Mouse (Mus musculus): ENCODE results near the gene Scn5a.

Gene Scn5a

DNA sequence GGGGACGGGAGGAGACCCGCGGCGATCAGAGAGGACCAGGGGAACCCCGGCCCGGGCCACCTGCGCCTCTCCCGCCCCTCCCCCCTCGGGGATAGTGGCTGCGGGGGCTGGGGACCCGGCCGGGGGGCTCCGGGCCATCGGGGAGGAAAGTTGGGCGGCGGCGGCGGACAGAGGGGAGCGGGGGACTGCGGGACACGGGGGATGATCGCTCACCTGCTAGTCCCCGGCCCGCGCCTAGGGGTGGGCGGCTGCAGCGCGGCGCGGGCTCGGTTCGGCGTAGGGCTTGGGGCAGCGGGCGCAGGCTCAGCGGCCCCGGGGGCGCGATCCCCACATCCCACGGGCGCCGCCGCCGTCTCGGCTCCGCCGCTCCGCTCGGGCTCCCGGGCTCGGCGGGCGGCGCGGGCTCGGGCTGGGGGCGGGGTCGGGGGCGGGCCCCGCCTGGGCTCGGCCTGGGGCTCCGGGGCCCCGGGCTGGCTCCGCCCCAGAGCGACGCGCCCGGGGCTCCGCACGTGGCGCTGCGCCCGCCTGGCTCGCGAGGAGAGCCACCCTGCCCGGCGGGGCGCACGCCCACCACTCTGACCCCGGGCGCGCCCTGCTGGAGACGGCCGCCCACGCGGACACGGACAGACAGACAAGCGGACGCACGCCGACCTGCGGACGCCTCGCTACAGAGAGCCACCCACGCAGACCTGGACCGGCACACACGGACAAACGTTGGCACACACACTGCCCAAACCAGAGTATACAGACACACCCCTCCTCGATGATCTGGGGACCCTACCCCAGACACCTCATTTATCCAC, at the start of gene Scn5a:
Gene Scn5a, minus strand, starts transcription at position 381 of the 803 bp plus-strand sequence.
- no peak for DNase-seq

DNA sequence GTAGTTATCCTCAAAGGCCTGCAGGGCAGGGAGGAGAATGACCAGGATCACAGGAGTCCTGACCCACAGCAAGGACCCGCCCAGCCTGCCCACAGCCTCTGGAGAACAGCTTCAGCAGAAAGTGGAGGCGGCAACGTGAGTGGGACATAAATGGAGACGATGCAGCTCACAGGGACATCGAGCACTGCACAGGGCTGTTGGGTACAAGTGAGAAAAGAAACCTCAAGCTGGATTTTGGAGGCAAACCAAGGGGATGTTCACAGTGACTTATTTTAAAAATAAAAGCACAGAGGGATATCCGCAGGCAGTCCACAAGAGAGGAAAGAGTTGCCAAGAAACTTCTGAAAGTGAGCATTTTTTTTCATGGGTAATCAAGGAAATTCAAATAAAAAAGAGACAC, 48.4 kb upstream of the Scn5a start:
- DNase-seq, result no peak

DNA sequence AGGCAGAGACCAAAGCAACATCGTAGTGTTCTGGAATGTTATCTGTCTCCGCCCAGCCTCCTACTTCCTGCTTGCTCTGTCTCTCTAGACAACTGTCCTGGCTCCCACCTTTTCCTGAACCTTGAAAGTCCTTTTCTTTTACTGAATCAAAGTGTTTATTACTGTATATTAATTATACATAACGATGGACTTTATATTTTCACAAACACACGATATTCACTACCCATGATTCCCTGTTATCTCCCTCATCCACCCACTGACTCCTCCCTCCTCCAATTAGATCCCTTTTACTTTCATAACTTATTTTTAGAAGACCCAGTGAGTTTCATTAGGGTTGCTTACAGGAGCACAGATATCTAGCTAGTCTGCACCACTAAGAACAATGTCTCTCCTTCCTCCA, 45.3 kb upstream of the Scn5a start:
- DNase-seq, result no peak

DNA sequence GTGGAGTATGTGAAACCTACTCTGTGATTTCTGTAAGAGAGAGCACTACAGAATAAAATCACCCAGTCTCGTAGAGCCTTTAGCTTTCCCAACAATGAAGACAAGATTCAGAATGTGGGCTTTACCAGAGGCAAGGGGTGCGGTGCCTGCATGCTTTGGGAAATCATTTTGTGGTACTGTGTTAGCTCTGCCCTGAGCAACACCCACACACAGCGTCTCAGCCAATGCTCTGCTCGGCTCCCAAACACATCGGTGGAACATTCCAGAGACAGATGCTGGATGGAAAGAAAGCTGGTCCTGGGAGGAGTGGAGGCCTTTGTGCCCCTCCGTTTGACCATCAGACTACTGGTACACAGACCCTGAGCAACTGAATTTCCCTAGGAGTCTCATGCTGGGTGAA, 36.0 kb upstream of the Scn5a start:
- DNase-seq, result no peak

DNA sequence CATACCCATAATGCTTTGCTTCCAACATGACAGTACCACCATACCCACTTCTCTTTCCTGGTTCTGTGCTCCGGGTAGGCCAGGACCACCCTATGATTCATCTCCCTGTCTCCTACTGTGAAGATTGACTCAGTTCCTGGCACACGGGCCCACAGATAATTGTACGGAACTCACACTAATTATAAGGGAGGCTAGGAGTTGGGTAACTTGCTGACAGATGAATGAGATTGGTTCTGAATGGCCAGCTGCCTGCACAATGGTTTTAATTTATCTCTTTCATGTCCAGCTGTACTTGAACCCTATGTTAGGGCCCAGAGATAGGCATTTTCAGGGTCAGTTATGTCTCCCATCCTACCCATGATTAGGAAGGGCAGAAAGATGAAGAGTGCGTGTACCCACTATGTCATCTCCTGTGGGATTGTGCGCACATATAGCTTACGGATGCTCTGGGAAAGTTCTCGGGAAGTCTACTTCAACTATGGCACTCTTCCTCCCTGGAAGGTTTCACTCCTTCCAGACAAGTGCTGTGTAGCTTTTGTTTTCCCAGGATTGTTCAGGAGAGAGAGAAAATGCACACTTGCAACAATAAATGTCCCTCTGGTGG, 31.8 kb upstream of the Scn5a start:
- no peak for DNase-seq

- no peak for DNase-seq
Observed at GRCm38 (mm10) chr9:119606906-119607305, 28.1 kb upstream of the Scn5a start.

- no peak for DNase-seq
Observed at GRCm38 (mm10) chr9:119604607-119605006, 25.8 kb upstream of the Scn5a start.

DNA sequence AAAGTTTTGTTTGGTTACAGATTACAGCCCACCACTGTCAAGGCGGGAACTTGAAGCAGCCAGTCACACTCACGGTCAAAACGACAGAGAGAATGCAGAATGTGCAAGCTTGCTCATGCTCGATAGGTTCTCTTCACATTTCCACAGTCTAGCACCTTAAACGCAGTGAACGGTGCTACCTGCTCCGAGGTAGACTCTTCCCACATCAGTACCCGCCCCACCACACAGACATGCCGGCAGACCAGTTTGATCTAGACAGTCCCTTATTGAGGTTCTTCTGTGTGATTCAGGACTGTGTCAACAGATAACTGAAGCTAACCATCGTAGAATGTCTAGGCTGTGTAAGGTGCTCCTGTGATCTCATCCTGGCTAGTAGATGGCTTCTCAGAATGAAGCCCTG, 19.7 kb upstream of the Scn5a start:
- DNase-seq, result no peak

GRCm38 (mm10) chr9:119597332-119597731, 18.5 kb upstream of the Scn5a start:
- no peak for DNase-seq

- no peak for DNase-seq
Observed at GRCm38 (mm10) chr9:119589592-119589991, 10.8 kb upstream of the Scn5a start.

DNA sequence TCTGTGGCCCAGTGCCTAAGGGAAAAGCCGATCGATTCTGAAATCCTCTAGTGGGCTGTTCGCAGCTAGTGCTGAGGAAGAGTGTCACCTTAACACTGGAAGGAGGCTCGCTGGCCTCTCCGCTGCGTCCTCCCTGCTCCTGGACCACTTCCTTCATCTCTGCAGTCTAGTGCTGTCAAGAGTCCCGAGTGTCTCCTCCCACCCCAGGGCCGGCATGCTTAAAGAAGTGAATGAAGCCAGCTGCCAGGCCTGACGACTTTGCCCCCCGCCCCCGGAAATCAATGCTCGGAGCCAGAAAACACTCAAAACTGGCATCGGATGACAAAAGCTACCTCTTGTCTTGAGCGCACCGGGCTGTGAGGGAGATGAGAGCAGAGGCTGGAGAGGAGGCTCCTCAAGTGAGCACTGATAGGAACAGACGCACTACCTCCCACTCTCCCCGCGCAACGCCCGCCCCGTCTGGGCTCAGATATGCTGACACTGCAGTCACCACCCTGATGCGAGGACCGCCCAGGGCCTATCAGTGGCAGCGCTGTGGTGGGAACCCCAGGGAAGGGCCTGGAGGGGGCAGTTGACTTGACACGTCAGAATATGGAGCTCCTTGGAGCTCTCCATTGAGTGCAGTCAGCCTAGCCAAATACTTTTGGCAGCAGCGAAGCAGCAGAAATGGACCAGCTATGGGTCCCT, 10.1 kb upstream of the Scn5a start:
- no peak for DNase-seq

DNA sequence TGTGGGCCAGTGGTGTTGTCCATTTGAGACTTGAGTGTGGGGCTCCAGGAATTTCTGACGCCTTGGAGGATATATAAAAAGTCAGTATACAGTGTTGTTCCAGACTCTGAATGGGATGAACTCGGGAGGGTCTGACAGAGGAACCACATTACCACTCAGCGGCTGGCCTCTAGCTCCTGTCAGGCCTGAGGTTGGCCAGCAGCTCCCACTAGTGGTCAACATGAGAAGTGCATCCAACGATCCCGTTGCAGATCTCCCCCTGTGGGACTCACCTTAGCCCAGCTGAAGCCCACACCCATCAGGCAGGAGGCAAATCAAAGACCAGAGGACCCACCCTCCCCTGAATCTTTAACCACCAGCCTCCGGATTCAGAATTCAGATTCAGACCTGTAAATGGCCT, 1.9 kb upstream of the Scn5a start:
- peak; percentile 42 for DNase-seq

DNA sequence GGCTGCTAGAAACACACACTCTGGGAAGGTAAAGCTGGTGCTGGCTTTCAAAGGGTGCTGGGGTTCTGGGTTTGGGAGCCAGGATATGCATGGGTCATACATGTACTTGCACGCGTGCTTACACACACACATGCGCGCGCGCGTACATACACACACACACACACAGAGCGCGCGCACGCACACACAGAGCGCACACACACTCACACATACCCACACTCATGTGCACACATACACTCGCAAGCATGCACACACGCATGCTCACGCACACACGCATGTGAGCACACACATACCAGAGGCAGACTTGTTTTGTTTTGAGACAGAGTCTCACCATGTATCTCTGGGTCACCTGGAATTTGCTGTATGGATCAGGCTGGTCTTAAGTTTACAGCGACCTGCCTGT, 1.4 kb upstream of the Scn5a start:
- no peak for DNase-seq

- DNase-seq, result no peak
Observed at GRCm38 (mm10) chr9:119578311-119578635, 543 bp downstream of the Scn5a start.

DNA sequence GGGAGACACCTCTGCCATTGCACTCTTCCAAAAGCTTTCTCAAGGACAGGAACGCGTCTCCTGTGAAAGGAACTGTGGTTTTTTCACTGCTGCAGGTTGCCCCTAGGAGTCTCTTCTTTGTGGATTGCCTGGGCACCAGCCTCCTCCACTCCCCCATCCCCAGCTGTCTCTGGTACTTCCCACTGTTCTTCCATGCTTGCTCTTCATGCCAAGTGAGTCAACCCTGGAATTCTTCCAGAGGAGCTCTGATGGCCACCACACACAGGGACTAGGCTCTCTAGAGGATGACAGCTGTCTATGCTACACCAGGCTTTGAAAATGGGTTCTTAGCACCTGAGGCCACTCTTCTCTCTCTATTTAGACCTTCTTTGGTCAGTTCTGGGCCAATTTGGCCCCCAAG, 1.8 kb downstream of the Scn5a start:
- DNase-seq, result no peak

DNA sequence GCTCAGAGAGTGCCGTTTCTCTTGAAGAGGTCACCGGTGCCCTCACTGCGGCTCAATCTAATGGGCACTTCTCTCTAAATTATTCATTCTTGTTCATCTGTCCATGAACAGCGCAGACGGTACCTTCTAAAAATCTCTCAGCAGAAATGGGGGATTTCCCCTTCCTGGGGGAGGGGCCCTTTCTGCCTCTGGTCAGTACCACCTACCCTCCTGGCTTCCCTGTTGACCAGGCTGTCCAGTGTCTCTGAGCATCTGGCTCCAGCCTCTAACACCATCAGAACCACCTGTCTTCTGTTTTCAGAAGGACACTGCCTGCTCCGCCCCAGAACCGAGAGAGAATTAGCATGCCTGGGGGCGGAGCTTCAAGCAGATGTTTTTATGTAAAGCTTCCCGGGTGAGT, 3.1 kb downstream of the Scn5a start:
- DNase-seq, result no peak

DNA sequence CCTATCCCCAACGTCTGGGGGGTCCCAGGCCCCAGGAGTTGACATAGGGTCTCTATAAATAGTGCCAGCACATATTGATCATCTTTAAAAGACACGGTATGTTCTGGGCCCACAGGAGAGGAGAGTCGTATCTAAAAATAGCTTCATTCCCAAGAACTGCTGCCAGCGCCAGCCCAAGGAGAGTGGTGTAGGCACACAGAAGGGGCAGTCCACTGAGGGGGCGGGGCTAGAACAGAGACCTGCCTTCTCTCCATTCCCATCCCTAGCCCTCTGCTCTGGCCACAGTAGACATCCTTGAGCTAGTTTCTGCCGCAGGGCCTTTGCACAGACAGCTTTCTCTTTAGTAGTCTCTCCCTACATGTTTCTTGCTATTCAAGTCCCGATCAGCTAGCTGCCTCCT, 4.5 kb downstream of the Scn5a start:
- DNase-seq, result no peak

DNA sequence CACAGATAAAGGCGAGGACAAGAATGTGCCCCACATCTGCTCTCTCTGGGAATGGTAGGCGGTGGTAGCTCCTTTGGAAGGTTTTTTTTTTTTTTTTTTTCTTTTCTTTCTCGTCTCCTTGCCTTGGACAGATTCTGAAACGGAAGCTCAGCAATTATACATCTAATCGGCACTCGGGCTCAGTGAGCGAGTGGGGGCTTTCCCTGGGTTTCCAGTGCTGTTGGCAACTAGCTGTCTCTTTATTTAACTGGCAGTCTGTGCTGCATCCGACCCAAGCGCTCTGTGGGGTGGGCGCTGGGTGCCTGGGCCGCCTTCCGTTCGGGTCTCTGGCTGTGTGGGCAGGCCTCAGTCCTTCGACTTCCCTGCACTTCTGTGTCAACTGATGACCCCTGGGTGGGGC, 5.8 kb downstream of the Scn5a start:
- DNase-seq, result no peak

GRCm38 (mm10) chr9:119571411-119571888, 7.4 kb downstream of the Scn5a start:
- DNase-seq, result no peak

DNA sequence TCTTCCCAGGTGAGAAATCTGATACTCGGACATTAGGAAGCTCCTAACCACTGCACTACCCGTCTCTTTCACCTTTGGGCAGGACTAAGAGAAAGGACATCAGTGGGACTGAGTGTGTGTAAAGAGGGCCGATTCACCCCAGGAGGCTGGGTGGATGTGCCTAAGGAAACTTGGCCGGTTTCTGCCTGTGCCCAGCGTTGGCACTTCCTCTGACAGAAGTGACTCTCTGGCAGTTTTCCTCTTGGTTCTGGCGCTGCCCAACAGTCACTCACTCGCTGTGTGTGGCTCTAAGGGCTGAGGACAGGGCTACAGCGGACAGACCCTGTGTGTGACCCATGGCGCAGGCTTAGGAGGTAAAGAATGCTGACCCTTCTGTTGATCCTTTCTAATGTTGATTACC, 8.2 kb downstream of the Scn5a start:
- DNase-seq, result no peak

DNA sequence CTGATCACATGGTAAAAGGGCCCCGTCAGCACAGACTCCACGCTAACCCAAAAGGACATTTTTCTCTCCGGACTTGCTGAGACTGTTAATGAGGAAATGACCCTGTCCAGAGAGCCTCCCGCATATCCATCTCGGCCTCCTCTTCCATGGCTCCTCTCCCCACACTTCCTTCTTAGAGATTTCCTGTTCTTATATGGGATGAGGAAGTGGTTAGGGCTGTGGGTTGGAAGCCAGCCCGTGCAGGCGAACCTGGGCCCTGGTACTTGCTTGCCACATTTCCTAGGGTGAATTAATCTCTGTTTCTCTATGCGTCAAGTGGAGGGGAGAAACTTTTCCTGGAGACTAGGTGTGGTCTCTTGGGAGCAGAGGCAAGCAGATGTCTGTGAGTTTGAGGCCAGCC, 10.1 kb downstream of the Scn5a start:
- DNase-seq, result no peak

DNA sequence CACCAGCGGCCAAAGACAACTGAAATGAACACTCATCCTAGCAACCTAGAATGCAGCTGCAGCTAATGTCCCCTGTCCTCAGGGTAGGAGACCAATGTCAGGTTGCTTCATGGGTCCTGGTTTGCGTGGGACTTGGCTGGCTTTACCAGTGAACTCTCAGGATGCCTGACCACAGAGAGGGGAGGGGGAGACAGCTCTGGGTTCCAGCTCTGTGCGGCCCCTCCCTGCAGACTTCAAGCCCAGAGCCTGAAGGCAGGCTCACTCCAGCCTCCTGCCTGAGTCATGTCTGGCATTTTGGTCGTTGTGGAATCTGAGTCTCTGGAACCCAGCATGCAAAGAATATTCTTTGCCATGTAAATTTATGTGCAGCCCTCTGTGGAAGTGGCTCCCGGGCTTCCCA, 11.0 kb downstream of the Scn5a start:
- DNase-seq, result no peak

DNA sequence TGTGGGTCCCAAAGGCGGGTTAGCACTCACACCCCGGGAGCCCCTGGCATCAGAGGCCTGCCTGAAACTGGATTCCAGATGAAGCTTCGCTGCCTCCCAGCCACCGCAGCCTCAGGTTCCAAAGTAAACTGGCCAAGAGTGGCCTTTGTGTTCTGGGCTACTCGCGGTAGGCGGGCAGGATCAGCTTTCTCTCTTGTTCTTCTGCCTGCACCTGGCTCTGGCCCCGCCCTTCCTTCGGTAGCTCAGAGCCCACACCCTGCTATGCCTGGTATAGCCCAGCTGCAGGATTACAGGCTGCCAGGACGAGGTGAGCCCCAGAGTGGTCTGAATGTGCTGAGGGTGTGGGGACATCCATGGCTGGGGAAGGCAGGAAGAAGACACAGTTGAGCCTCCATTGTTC, 12.6 kb downstream of the Scn5a start:
- no peak for DNase-seq

DNA sequence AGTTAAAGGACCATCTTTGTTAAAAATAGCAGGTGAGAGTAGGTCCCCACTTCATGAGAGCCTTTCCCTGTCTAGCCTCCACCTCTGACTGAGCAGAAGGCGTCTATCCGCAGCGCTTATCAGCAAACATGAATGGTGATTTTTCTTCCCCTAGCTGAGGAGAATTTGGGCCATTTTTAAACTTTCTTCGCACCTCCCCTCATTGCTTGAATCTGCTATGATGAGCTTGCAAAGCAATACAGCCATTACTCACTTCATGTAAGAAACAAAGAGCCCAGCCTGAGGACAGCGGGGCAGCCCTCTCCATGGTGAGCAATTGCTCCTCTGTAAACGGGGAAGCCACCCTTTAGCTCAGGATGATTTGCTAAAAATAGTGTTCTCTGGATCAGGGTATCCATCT, 14.0 kb downstream of the Scn5a start:
- DNase-seq, result no peak
